Mouse (Mus musculus) neural tube, embryonic 12.5 days (tissue): Measurements from ENCODE around the gene Plcb3. TPM values are rescaled to one million over a fixed set of nuclear protein-coding genes. Genes with fewer than 3 reads are reported as not detected.
A peak's percentile ranks its signal among the peaks of the same experiment; 100 is the strongest.

Source experiments
- ATAC-seq: fragments of 200-750 bp; cut with Nextera tagmentation; 2 replicates; pipeline ENCODE4 v1.8.0; 2017; ENCODE audit warnings: low read depth, mild to moderate bottlenecking, moderate TSS enrichment, moderate library complexity; ENCODE audit not compliant: low FRiP score
- H3K27ac ChIP-seq: fragments of 300-500 bp; sonication (generic); 2 replicates; pipeline ENCODE4 v1.5.1; 2016
- H3K27me3 ChIP-seq: fragments of 300-500 bp; sonication (generic); replicated peaks from 2 replicates; pipeline ENCODE4 v1.6.1; 2016; ENCODE audit warnings: mild to moderate bottlenecking
- H3K36me3 ChIP-seq: fragments of 300-500 bp; sonication (generic); 2 replicates; pipeline ENCODE4 v1.6.1; 2016; ENCODE audit warnings: mild to moderate bottlenecking
- H3K4me1 ChIP-seq: fragments of 300-500 bp; sonication (generic); 2 replicates; pipeline ENCODE4 v1.6.1; 2016
- H3K4me2 ChIP-seq: fragments of 300-500 bp; sonication (generic); replicated peaks from 2 replicates; pipeline ENCODE4 v1.6.1; 2016; ENCODE audit warnings: mild to moderate bottlenecking
- H3K4me3 ChIP-seq: fragments of 300-500 bp; sonication (generic); 2 replicates; pipeline ENCODE4 v1.5.1; 2016
- H3K9ac ChIP-seq: fragments of 300-500 bp; sonication (generic); 2 replicates; pipeline ENCODE4 v1.6.1; 2016; ENCODE audit warnings: mild to moderate bottlenecking
- H3K9me3 ChIP-seq: fragments of 300-500 bp; sonication (generic); 2 replicates; pipeline ENCODE4 v1.6.1; 2016; ENCODE audit warnings: mild to moderate bottlenecking
- WGBS: fragments of 180-500 bp; shearing (Covaris S2); methylation state at CpG from one replicate; pipeline ENCODE4 v1.1.7; 2016; 5-methylcytosine and 5-hydroxymethylcytosine counted together
- polyA plus RNA-seq: library from polyadenylated mRNA; unstranded; fragments of >200 nt; fragmentation: Nextera tagmentation; extraction: Ambion mirVana; gene quantifications from 2 replicates; pipeline ENCODE4 v1.2.1, GENCODE M21; 2016

The Plcb3 gene
- polyA plus RNA-seq, 1 experiment from 2014 or later: 33.4 TPM

- peak; percentile 61 for ATAC-seq
- H3K4me2 ChIP-seq: peak within 1 kb of the TSS; percentile 76
- peaks cover 3% of the 10 kb centered on the region; the same call in 1 of the 2 replicates for H3K27me3 ChIP-seq
- H3K9ac ChIP-seq: peak within 1 kb of the TSS; percentile 89
- H3K27ac ChIP-seq: peak within 1 kb of the TSS; percentile 84
- H3K4me1 ChIP-seq: peaks cover 62% of the 10 kb centered on the region
- peak within 1 kb of the TSS; percentile 67 for H3K4me3 ChIP-seq
- under 1% methylated on average over 70 of the region's 84 CpGs for whole genome bisulfite sequencing
- no peaks in the 10 kb centered on the region for H3K9me3 ChIP-seq
- H3K36me3 ChIP-seq: peaks cover 19% of the 10 kb centered on the region
Observed at GRCm38 (mm10) chr19:6974211-6975205, 1.8 kb downstream of the Plcb3 start, which contains the start of gene Ppp1r14b. Gene Ppp1r14b, plus strand, starts transcription at chr19:6974968.

GRCm38 (mm10) chr19:6973581-6974190 is 2.6 kb downstream of the Plcb3 start:
- H3K4me1 ChIP-seq: peaks cover 60% of the 10 kb centered on the region
- no peak for ATAC-seq
- 30% methylated on average over 12 of the region's 12 CpGs for WGBS
- peak overlapping the region; percentile 67 for H3K4me3 ChIP-seq
- H3K36me3 ChIP-seq: peaks cover 19% of the 10 kb centered on the region
- H3K27me3 ChIP-seq: peaks cover 9% of the 10 kb centered on the region
- H3K9ac ChIP-seq: peak overlapping the region; percentile 89
- no peak overlapping the region for H3K27ac ChIP-seq
- no peaks in the 10 kb centered on the region for H3K9me3 ChIP-seq
- peak overlapping the region; percentile 76 for H3K4me2 ChIP-seq

GRCm38 (mm10) chr19:6972247-6972917 is 3.9 kb downstream of the Plcb3 start:
- peaks cover 15% of the 10 kb centered on the region for H3K27me3 ChIP-seq
- no peak overlapping the region for H3K9ac ChIP-seq

GRCm38 (mm10) chr19:6971644-6972043 is 4.6 kb downstream of the Plcb3 start:
- Histone ChIP-seq H3K4me3 (no peak overlapping the region), H3K9ac (0 out of 2 replicates have a peak overlapping the region, but pooled peaks have one; percentile 21), H3K4me1 (peaks cover 48% of the 10 kb centered on the region), H3K27me3 (peaks cover 15% of the 10 kb centered on the region), H3K36me3 (0 out of 2 replicates have a peak, but pooled peaks cover under 1% of the 10 kb centered on the region), H3K9me3 (no peaks in the 10 kb centered on the region), H3K4me2 (0 out of 2 replicates have a peak overlapping the region, but pooled peaks have one; percentile 7), H3K27ac (no peak overlapping the region)
- ATAC-seq: no peak
- 22% methylated on average over 6 of the region's 6 CpGs for WGBS

More at GRCm38 (mm10) chr19:6972247-6972917, 3.9 kb downstream of the Plcb3 start:
- no peak for ATAC-seq
- H3K36me3 ChIP-seq: peaks cover 6% of the 10 kb centered on the region
- peaks cover 54% of the 10 kb centered on the region for H3K4me1 ChIP-seq
- H3K4me3 ChIP-seq: no peak overlapping the region
- no peaks in the 10 kb centered on the region for H3K9me3 ChIP-seq
- 86% methylated on average over 13 of the region's 13 CpGs for WGBS
- H3K27ac ChIP-seq: no peak overlapping the region
- no peak overlapping the region for H3K4me2 ChIP-seq

GRCm38 (mm10) chr19:6970460-6971085 is 5.7 kb downstream of the Plcb3 start:
- H3K4me3 ChIP-seq: peak overlapping the region; percentile 48; the same call in 1 of the 2 replicates
- ATAC-seq: no peak
- H3K4me1 ChIP-seq: peaks cover 38% of the 10 kb centered on the region
- H3K36me3 ChIP-seq: no peaks in the 10 kb centered on the region
- H3K27me3 ChIP-seq: peaks cover 15% of the 10 kb centered on the region
- no peak overlapping the region for H3K27ac ChIP-seq
- H3K9ac ChIP-seq: no peak overlapping the region
- no peaks in the 10 kb centered on the region for H3K9me3 ChIP-seq
- WGBS: 20% methylated on average over 11 of the region's 11 CpGs
- peak overlapping the region; percentile 62 for H3K4me2 ChIP-seq

- ATAC-seq: no peak
- Histone ChIP-seq H3K9me3 (no peaks in the 10 kb centered on the region), H3K4me1 (peaks cover 38% of the 10 kb centered on the region), H3K9ac (peak overlapping the region; percentile 57), H3K27me3 (peaks cover 15% of the 10 kb centered on the region), H3K4me3 (peak overlapping the region; percentile 48), H3K4me2 (peak overlapping the region; percentile 62), H3K36me3 (peaks cover 2% of the 10 kb centered on the region), H3K27ac (no peak overlapping the region)
- WGBS: under 1% methylated on average over 50 of the region's 55 CpGs
Observed at GRCm38 (mm10) chr19:6969665-6970381, 6.4 kb downstream of the Plcb3 start.

GRCm38 (mm10) chr19:6969291-6969664 is 7.0 kb downstream of the Plcb3 start:
- Histone ChIP-seq H3K4me3 (peak overlapping the region; percentile 48), H3K36me3 (peaks cover 7% of the 10 kb centered on the region), H3K9me3 (no peaks in the 10 kb centered on the region), H3K27me3 (peaks cover 15% of the 10 kb centered on the region), H3K4me1 (peaks cover 38% of the 10 kb centered on the region), H3K4me2 (peak overlapping the region; percentile 62), H3K9ac (peak overlapping the region; percentile 57), H3K27ac (no peak overlapping the region)
- ATAC-seq: no peak
- WGBS: under 1% methylated on average over 20 of the region's 20 CpGs

- H3K9me3 ChIP-seq: no peaks in the 10 kb centered on the region
- WGBS: 15% methylated on average over 15 of the region's 15 CpGs
- peak overlapping the region; percentile 62 for H3K4me2 ChIP-seq
- peaks cover 7% of the 10 kb centered on the region for H3K36me3 ChIP-seq
- H3K4me1 ChIP-seq: peaks cover 33% of the 10 kb centered on the region
- peak overlapping the region; percentile 48 for H3K4me3 ChIP-seq
- ATAC-seq: no peak
- peak overlapping the region; percentile 57; the same call in 1 of the 2 replicates for H3K9ac ChIP-seq
- H3K27ac ChIP-seq: no peak overlapping the region
- H3K27me3 ChIP-seq: peaks cover 15% of the 10 kb centered on the region
Observed at GRCm38 (mm10) chr19:6968491-6969271, 7.6 kb downstream of the Plcb3 start.

- Histone ChIP-seq H3K4me3 (no peak overlapping the region), H3K27me3 (no peaks in the 10 kb centered on the region), H3K4me2 (no peak overlapping the region), H3K9ac (no peak overlapping the region), H3K27ac (no peak overlapping the region), H3K4me1 (peaks cover 14% of the 10 kb centered on the region), H3K36me3 (peaks cover 46% of the 10 kb centered on the region), H3K9me3 (no peaks in the 10 kb centered on the region)
- no peak for ATAC-seq
- WGBS: 78% methylated on average over 10 of the region's 10 CpGs
Observed at GRCm38 (mm10) chr19:6956461-6956860, 19.8 kb downstream of the Plcb3 start.

- no peak overlapping the region for H3K9ac ChIP-seq
- no peak overlapping the region for H3K27ac ChIP-seq
- no peaks in the 10 kb centered on the region for H3K9me3 ChIP-seq
- no peak overlapping the region for H3K4me2 ChIP-seq
- H3K4me1 ChIP-seq: peaks cover 16% of the 10 kb centered on the region
- WGBS: 92% methylated on average over 7 of the region's 7 CpGs
- ATAC-seq: no peak
- H3K27me3 ChIP-seq: no peaks in the 10 kb centered on the region
- H3K4me3 ChIP-seq: no peak overlapping the region
- peaks cover 45% of the 10 kb centered on the region for H3K36me3 ChIP-seq
Observed at GRCm38 (mm10) chr19:6955424-6955823, 20.8 kb downstream of the Plcb3 start.
